Mouse (Mus musculus): ENCODE measurements around the gene Dph3. TPM values are rescaled to one million over a fixed set of nuclear protein-coding genes. Genes with fewer than 3 reads are reported as not detected.

The Dph3 gene
- 10 to 100 TPM; 73.5 to 77.7 TPM for polyA plus RNA-seq (2017; shearing (Covaris generic))

DNA sequence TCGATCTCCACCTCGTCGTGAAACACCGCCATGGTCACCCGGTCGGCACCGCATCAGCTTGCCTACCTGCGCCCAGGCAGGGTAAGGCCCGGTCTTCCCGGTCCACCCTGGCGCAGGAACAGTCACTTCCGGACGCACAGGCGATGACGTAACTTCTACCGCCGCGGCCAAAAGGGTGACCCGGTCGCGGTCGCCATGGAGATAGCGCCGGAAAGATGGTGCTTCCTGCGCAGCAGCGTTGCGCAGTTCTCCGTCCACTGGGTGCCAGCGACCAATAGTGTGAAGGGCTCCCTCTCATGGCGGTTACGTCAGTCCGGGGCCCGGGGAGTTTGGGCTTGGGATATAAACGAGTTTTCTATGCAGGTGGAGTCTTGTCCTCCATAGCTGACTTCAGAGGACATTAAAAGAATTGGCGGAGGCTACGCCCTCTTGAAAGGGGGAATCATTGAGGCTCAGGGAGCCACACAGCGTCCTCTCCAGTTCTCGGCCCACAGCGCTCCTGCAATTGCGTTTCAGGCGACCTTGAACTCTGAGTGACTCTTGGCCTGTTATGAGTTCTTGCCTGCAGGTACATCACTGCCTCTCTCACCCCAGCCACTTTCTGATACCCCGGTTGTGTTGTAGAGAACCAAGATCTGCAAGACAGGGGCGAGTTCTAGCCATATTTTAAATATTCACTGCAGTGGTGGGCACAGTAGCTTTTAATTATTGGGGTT is at the start of gene Dph3:
Gene Dph3, minus strand, starts transcription at position 244 of the 716 bp plus-strand sequence.

DNA sequence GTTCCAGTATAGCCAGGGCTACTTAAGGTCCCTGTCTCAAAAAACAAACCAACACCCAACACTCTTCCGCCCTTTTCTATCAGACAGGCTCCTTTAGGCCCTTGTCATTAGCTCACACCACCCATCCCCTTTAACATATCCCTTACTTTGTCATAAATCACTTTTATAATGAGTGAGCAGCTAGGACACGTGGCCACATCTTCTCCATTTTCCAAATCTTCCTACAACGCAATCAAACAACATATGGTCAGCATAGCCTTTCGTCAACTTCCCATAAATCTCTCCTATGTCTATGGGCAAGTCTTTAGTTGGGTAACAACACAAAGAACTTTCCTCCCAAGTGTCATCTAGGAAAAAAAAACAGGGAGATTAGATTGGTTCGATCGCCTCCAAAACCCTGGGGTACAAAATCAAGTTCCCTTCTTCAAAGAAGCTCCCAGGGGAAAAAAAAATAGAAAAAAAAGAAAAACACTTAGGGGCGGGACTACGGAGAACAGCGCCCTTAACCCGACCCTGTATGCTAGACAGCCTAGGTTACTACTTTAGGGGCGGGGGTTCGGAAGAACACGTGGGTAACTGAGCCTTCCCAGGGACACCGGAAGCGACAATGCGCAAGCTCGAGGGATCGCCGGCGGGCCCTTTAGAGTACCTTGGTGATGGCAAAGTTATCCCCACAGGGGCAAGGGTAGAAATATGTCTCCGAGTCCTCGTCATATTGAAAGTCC is 606 bp downstream of the Dph3 start, which contains the start of gene Oxnad1:
Gene Oxnad1, plus strand, starts transcription at position 614 of the 725 bp plus-strand sequence.

Other genes with a start within 250 kb of the Dph3 start
- under 1 TPM; 0.07 to 0.12 TPM for gene Galnt15, start 56.7 kb downstream of the Dph3 start, polyA plus RNA-seq (2017; shearing (Covaris generic))
- gene Oxnad1, start 355 bp downstream of the Dph3 start, polyA plus RNA-seq (2017; shearing (Covaris generic)) = 10 to 100 TPM; 13.0 to 14.5 TPM
- gene Msmb, start 56.3 kb upstream of the Dph3 start, polyA plus RNA-seq (2017; shearing (Covaris generic)) = not detected
- gene Ncoa4, start 74.1 kb upstream of the Dph3 start, polyA plus RNA-seq (2017; shearing (Covaris generic)) = 10 to 100 TPM; 72.7 to 99.2 TPM
- gene Timm23, start 116.2 kb upstream of the Dph3 start, polyA plus RNA-seq (2017; shearing (Covaris generic)) = 100 to 1,000 TPM in 1 of 2 experiments, 10 to 100 TPM in 1; 89.6 to 103 TPM
- gene Parg, start 116.2 kb upstream of the Dph3 start, polyA plus RNA-seq (2017; shearing (Covaris generic)) = 10 to 100 TPM; 69.8 to 72.8 TPM
- gene Ogdhl, start 236.3 kb upstream of the Dph3 start, polyA plus RNA-seq (2017; shearing (Covaris generic)) = under 1 TPM; 0.13 to 0.67 TPM